ENCODE assay signal across 10 mouse cellular contexts in genomic region chr4:150528846-150529245, GRCm38 (mm10).
"Had no signal": no experiment of that assay in that cellular context is flagged by ENCODE, and none has a peak within 500 bp of the region (broad histone marks: within the 10 kb centered on the region; RNA-seq: fewer than 3 reads in every experiment).

No protein-coding gene starts in this region.

- H3K9me3 ChIP-seq: limb, embryonic 15.5 days; liver, embryonic 12.5 days; midbrain, embryonic 12.5 days had no signal

- H3K27me3 ChIP-seq: limb, embryonic 15.5 days; liver, embryonic 12.5 days; midbrain, embryonic 12.5 days had no signal

- DNase-seq: lung, embryonic 14.5 days; lung, postnatal 14 days; right cerebral cortex, postnatal 25 days; thymus, postnatal 4 days had no signal

- H3K4me2 ChIP-seq: limb, embryonic 15.5 days; liver, embryonic 12.5 days; lung, embryonic 14.5 days; midbrain, embryonic 12.5 days had no signal

- H3K9ac ChIP-seq: limb, embryonic 15.5 days; liver, embryonic 12.5 days; lung, embryonic 14.5 days; midbrain, embryonic 12.5 days had no signal

- H3K4me3 ChIP-seq: limb, embryonic 15.5 days; liver, embryonic 12.5 days; midbrain, embryonic 12.5 days had no signal

- ATAC-seq: inflammation-experienced regulatory T-cells, adult 6 months; intestine, postnatal 0 days; liver, embryonic 12.5 days had no signal

- H3K27ac ChIP-seq: limb, embryonic 15.5 days; liver, embryonic 12.5 days; midbrain, embryonic 12.5 days; stomach, postnatal 0 days had no signal
